Mouse (Mus musculus) lung, postnatal 14 days (tissue): Measurements from ENCODE around the gene Zfp433.
"Not testable (repeated sequence)": the region's sequence is repeated elsewhere in the genome, so short reads cannot be mapped to it uniquely, and the experiment has no call there.

Experiments
- DNase-seq: peaks from one replicate; pipeline ENCODE4 v3.0.0; 2021

Gene Zfp433

DNA sequence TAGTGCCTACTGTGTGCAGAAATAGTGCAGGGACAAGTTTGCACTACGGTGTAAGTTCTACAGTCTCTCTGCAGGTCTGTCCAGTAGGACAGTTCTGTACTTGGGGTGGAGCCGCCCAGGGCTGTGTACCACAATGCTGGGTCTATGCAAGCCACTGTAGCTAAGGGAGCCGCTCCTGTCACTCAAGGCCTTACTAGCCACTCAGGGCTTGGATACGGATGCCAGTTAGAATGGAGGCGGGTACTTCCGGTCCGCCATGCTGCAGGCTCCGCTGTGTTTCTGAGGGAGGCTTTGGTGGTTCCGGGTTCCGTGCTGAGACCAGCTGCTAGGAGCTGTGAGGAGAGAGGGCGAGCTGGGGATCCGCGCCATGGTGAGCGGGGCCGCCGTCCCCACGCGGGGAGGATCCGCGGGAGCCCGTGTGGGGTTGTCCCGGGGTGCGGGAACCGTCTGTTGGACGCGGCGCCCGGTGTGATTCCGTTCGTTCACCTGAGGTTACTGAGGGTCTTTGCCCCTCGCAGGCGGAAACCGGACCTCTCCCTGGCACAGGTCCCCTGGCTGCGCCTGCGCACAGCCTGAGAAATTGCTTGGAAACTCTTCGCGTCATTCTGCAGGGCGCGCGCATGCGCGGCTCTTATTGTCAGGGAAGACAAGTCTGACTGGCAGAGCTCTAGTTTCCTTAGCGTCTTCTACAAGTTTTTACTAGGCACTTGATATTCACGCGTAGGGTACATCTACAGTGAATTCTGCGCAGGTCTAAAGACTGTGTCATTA is at the start of gene Zfp433:
Gene Zfp433, plus strand, starts transcription at position 295 of the 771 bp plus-strand sequence.
- DNase-seq, result not testable (repeated sequence)

DNA sequence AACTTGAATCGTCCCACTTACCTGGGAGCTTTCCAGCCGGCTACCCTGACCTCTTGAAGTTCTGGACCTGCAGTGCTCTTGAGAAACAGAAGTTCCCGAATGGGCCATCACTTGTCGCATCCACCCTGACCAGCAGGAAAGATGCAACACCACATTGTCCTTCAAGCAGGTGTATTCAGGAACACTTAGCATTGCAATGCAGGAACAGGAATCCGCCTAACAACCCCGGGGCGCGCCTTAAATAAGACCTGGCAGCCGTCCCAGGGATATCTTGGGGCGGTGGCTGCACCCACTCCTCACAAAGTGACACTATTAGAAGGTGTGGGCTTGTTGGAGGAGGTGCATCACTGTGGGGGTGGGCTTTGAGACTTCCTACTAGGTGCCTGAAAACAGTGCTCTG is 49.4 kb upstream of the Zfp433 start:
- DNase-seq, result no peak

DNA sequence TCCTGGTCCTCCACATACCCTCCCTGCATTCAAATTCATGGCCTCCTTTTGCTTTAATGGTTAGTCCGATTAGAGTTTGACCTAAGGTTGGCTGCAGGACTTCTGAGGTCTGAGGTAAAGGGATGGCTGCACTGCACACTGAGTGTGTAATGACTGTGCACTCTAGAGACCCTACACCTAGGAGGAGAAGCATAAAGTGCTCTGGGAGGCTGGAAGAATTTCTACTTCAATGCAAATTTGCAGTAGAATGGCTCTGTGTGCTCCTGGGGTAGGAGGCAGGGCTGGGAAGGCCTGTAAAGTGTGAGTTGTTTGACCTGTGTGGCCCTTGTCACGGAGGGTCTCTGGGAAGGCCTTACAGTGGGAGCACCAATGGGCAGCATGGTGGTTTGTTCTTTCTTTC is 48.5 kb upstream of the Zfp433 start:
- DNase-seq, result no peak

DNA sequence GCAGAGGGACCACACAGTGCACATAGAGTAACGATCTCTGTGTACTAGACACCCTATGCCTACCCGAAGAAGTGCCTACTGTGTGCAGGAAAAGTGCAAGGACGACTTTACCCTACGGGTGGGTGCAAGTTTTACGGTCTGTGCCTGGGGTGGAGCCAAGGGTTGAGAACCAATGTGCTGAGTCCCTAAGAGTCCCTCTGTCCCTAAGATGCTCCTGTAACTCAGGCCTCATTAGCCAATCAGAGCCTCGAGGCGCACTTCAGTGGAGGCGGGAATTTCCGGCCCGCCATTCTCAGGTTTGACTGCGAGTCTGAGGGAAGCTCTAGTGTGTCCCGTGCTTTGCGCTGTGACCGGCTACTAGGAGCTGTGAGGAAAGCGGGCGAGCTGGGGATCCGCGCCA is 17.5 kb upstream of the Zfp433 start:
- DNase-seq, result not testable (repeated sequence)

DNA sequence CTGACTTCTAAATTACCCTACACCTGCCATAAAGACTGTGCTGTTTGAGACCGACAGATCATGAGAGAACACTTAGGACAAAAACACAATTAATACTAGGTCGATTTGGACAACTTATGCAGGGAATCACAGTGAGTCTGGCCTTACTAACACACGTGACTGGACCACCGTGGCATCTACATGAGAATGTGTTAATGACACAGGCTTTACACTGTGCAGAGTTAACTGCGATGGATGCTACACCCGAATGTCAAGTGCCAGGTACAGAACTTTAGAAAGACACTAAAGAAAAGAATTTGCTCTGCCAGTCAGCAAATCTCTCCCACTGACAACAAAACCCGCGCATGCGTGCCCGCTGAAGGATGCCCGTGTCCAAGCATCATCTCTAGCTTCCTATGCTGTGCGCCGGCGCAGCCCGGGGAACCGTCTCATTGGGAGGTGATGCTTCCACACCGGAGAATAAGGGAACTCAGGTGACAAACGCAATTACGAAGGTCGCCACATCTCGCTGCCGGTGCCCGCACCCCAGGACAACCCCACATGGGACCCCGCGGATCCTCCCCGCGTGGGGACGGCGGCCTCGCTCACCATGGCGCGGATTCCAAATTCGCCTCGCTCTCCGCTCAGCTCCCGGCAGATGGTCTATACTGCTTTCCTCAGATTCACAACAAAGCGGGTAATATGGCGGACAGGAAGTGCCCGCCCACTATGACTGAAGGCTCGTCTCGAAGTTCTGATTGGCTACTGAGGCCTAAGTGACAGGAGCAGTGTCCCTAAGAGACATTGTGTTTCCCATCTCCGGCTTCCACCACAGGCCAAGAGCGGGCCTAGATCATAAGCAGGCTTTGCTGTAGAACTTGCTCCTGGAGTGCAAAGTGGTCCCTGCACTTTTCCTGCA is 66.1 kb downstream of the Zfp433 start, which contains the start of gene Gm3055:
Gene Gm3055, minus strand, starts transcription at position 656 of the 898 bp plus-strand sequence.
- DNase-seq, result not testable (repeated sequence)

DNA sequence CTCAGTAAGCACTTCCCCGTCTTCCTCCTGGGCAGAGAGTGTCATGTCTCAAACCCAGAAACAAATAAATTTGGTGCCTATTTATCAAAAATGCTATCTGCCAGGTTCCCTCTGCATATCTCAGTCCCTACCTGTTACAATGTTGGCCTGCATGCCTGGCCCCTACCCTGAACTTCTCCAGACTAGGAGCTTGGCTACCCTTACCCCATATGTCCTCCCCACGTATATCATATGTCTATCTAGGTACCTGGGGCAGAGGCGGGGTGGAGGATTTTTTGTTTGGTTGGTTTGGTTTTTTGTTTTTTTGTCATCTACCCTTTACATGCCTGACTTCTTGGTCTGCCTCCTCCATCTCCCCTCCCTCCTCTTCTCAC is 66.8 kb downstream of the Zfp433 start:
- DNase-seq, result not testable (repeated sequence)
